Mouse (Mus musculus): ENCODE data around the gene Nsfl1c. TPM values are rescaled to one million over a fixed set of nuclear protein-coding genes. Genes with fewer than 3 reads are reported as not detected.

The Nsfl1c gene
- total RNA-seq, 2 experiments from 2014 or later = 147 to 154 TPM

- peak in 1 of 2 experiments; percentile 27 for DNase-seq (ENCODE audit: low spot score in 2 of 2)
Observed at GRCm38 (mm10) chr2:151543063-151543895, 49.3 kb downstream of the Nsfl1c start.

GRCm38 (mm10) chr2:151544673-151545072, 50.7 kb downstream of the Nsfl1c start:
- no peak for DNase-seq (ENCODE audit: low spot score in 2 of 2)

GRCm38 (mm10) chr2:151546571-151546970, 52.6 kb downstream of the Nsfl1c start:
- no peak for DNase-seq (ENCODE audit: low spot score in 2 of 2)

- no peak for DNase-seq (ENCODE audit: low spot score in 2 of 2)
Observed at GRCm38 (mm10) chr2:151549615-151550121, 55.7 kb downstream of the Nsfl1c start.

Other genes starting within 250 kb of the Nsfl1c start
- gene 4921509C19Rik, start 18.0 kb upstream of the Nsfl1c start, total RNA-seq (2021) = not detected
- gene Fkbp1a, start 48.3 kb downstream of the Nsfl1c start, total RNA-seq (2021) = 100 to 1,000 TPM; 265 to 282 TPM
- 1 to 10 TPM; 1.9 to 2.5 TPM for gene Sdcbp2, start 78.4 kb downstream of the Nsfl1c start, total RNA-seq (2021)
- gene Snph, start 138.4 kb downstream of the Nsfl1c start, total RNA-seq (2021) = 1 to 10 TPM; 9.1 to 9.6 TPM
- not detected for gene Rad21l, start 174.4 kb downstream of the Nsfl1c start, total RNA-seq (2021)
- gene Tmem74b, start 207.8 kb downstream of the Nsfl1c start, total RNA-seq (2021) = 1 to 10 TPM; 1.6 TPM